Mouse (Mus musculus): ENCODE results near the gene Optn.

DNA sequence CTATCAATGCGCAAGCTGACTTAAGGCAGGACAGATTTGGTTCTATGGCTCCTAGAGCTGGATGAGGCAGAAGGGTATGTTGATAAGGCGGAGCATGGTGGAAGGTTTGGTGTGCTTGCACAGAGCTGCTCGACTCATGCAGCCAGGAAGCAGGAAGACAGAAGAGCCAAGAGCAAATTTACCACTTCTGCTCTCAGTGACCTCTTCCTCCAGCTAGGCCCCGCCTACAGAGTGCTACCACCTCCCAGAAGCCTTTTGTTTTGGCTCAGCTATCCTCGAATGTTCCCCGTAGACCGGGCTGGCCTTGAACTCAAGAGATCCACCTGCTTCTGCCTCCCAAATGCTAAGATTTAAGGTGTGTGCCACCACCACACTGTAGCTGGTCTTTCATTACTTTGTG is 49.2 kb downstream of the Optn start:
- TF ChIP-seq CTCF (IDR thresholded peaks at IDR 0.05; ENCODE audit: low read depth, low read length): no peak
- no peak for TF ChIP-seq GATA1 (IDR thresholded peaks at IDR 0.05; ENCODE audit: borderline replicate concordance, low read length)
- no peak for TF ChIP-seq TAL1 (conservative IDR thresholded peaks at IDR 0.05; ENCODE audit: low read depth, low read length)
- TF ChIP-seq POLR2AphosphoS5 (IDR thresholded peaks at IDR 0.05; ENCODE audit: insufficient replicate concordance, low read depth, low read length): no peak
- TF ChIP-seq GATA2 (IDR thresholded peaks at IDR 0.05; ENCODE audit: borderline replicate concordance, low read depth, low read length): no peak

Data from G1E (cell line).